Mouse (Mus musculus): ENCODE data around the gene Mrpl57. TPM values are rescaled to one million over a fixed set of nuclear protein-coding genes. Genes with fewer than 3 reads are reported as not detected.
"Not testable (repeated sequence)": the region's sequence is repeated elsewhere in the genome, so short reads cannot be mapped to it uniquely, and the experiment has no call there.

Mrpl57 gene
- polyA plus RNA-seq, 1 experiment from 2014 or later, result 163 TPM

GRCm38 (mm10) chr14:57852961-57853360 is 26.9 kb downstream of the Mrpl57 start:
- no peaks in the 10 kb centered on the region for H3K27me3 ChIP-seq (ENCODE audit: insufficient read depth, low read length)
- DNase-seq (no peak), ATAC-seq (no peak)
- no peak overlapping the region for H3K4me3 ChIP-seq (ENCODE audit: low read depth, low read length)
- H3K36me3 ChIP-seq (replicated peaks; ENCODE audit: insufficient read depth, low read length), result peaks cover 10% of the 10 kb centered on the region; the same call in 1 of the 2 replicates
- no peak overlapping the region for H3K4me2 ChIP-seq (ENCODE audit: low read depth, low read length)
- TF ChIP-seq EP300 (IDR thresholded peaks at IDR 0.05; ENCODE audit: low read depth) (no peak), CTCF (IDR thresholded peaks at IDR 0.05; ENCODE audit: low read depth) (no peak)
- H3K9ac ChIP-seq (replicated peaks), result no peak overlapping the region
- no peaks in the 10 kb centered on the region for H3K9me3 ChIP-seq (ENCODE audit: low read length)
- H3K4me1 ChIP-seq (ENCODE audit: insufficient read depth), result no peaks in the 10 kb centered on the region
- 82% methylated on average over 2 of the region's 2 CpGs for WGBS (ENCODE audit: insufficient replicate concordance)
- no peak overlapping the region for H3K27ac ChIP-seq (ENCODE audit: low read depth)

DNA sequence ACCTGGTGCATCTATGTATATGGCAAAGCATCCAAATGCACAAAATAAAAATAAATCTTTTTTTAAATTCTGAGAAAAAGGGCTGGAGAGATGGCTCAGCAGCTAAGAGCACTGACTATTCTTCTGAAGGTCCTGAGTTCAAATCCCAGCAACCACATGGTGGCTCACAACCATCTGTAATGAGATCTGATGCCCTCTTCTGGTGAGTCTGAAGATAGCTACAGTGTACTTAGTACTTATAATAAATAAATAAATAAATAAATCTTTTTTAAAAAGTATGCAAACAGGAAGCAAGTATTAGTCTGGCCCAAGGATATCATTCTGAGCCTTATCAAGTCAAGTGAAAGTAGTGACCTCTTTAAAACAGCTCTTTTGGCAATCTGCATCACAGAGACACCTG is 30.0 kb downstream of the Mrpl57 start:
- not testable (repeated sequence) for H3K27ac ChIP-seq (ENCODE audit: low read depth); H3K4me3 ChIP-seq (ENCODE audit: low read depth, low read length); H3K9ac ChIP-seq (replicated peaks); H3K9me3 ChIP-seq (ENCODE audit: low read length); ATAC-seq; H3K36me3 ChIP-seq (replicated peaks; ENCODE audit: insufficient read depth, low read length); H3K27me3 ChIP-seq (ENCODE audit: insufficient read depth, low read length); DNase-seq; H3K4me1 ChIP-seq (ENCODE audit: insufficient read depth); H3K4me2 ChIP-seq (ENCODE audit: low read depth, low read length)
- TF ChIP-seq CTCF (IDR thresholded peaks at IDR 0.05; ENCODE audit: low read depth), result peak; percentile 20; the same call in 1 of the 2 replicates

GRCm38 (mm10) chr14:57858601-57859000 is 32.6 kb downstream of the Mrpl57 start:
- Histone ChIP-seq H3K4me2 (ENCODE audit: low read depth, low read length) (no peak overlapping the region), H3K36me3 (replicated peaks; ENCODE audit: insufficient read depth, low read length) (peaks cover 2% of the 10 kb centered on the region), H3K4me3 (ENCODE audit: low read depth, low read length) (no peak overlapping the region), H3K27ac (ENCODE audit: low read depth) (no peak overlapping the region), H3K9ac (replicated peaks) (no peak overlapping the region), H3K4me1 (ENCODE audit: insufficient read depth) (no peaks in the 10 kb centered on the region), H3K27me3 (ENCODE audit: insufficient read depth, low read length) (no peaks in the 10 kb centered on the region), H3K9me3 (ENCODE audit: low read length) (no peaks in the 10 kb centered on the region)
- DNase-seq (no peak), ATAC-seq (no peak)
- 76% methylated on average over 2 of the region's 2 CpGs for WGBS (ENCODE audit: insufficient replicate concordance)
- TF ChIP-seq EP300 (IDR thresholded peaks at IDR 0.05; ENCODE audit: low read depth), result no peak
- no peak for TF ChIP-seq CTCF (IDR thresholded peaks at IDR 0.05; ENCODE audit: low read depth)

GRCm38 (mm10) chr14:57859520-57859919 is 33.5 kb downstream of the Mrpl57 start:
- no peaks in the 10 kb centered on the region for H3K4me1 ChIP-seq (ENCODE audit: insufficient read depth)
- H3K4me2 ChIP-seq (ENCODE audit: low read depth, low read length), result no peak overlapping the region
- no peak overlapping the region for H3K4me3 ChIP-seq (ENCODE audit: low read depth, low read length)
- DNase-seq (no peak), ATAC-seq (no peak)
- no peaks in the 10 kb centered on the region for H3K9me3 ChIP-seq (ENCODE audit: low read length)
- H3K9ac ChIP-seq (replicated peaks), result no peak overlapping the region
- H3K27ac ChIP-seq (ENCODE audit: low read depth), result no peak overlapping the region
- no peaks in the 10 kb centered on the region for H3K27me3 ChIP-seq (ENCODE audit: insufficient read depth, low read length)
- no peak for TF ChIP-seq EP300 (IDR thresholded peaks at IDR 0.05; ENCODE audit: low read depth)
- no peak for TF ChIP-seq CTCF (IDR thresholded peaks at IDR 0.05; ENCODE audit: low read depth)
- peaks cover 5% of the 10 kb centered on the region for H3K36me3 ChIP-seq (replicated peaks; ENCODE audit: insufficient read depth, low read length)

DNA sequence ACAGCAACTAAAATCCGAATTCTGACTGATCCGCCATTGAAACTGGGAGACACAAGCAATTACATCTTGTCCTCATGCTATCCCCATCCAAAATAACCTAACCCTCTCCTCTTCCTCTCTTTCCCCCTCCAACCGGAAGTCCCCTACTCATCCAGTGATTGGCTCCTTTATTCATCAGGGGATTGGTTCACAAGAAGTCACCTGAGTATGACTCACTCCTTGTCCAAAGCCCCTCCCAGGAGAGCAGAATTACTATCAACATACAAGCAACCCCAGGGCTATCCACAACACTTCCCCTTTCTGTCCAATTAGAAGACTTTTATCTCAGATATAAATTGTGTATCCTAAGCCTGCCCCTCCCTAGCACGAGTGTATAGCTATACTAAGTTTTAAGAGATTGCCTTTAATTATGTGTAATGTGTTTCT is 36.0 kb downstream of the Mrpl57 start:
- Histone ChIP-seq H3K27me3 (ENCODE audit: insufficient read depth, low read length) (no peaks in the 10 kb centered on the region), H3K4me1 (ENCODE audit: insufficient read depth) (no peaks in the 10 kb centered on the region), H3K4me2 (ENCODE audit: low read depth, low read length) (no peak overlapping the region), H3K9ac (replicated peaks) (no peak overlapping the region), H3K9me3 (ENCODE audit: low read length) (no peaks in the 10 kb centered on the region), H3K36me3 (replicated peaks; ENCODE audit: insufficient read depth, low read length) (peaks cover 6% of the 10 kb centered on the region; the same call in 1 of the 2 replicates), H3K4me3 (ENCODE audit: low read depth, low read length) (no peak overlapping the region), H3K27ac (ENCODE audit: low read depth) (no peak overlapping the region)
- WGBS (ENCODE audit: insufficient replicate concordance), result 70% methylated on average over 4 of the region's 4 CpGs
- ATAC-seq (peak; percentile 77), DNase-seq (no peak)
- TF ChIP-seq EP300 (IDR thresholded peaks at IDR 0.05; ENCODE audit: low read depth) (no peak), CTCF (IDR thresholded peaks at IDR 0.05; ENCODE audit: low read depth) (no peak)

DNA sequence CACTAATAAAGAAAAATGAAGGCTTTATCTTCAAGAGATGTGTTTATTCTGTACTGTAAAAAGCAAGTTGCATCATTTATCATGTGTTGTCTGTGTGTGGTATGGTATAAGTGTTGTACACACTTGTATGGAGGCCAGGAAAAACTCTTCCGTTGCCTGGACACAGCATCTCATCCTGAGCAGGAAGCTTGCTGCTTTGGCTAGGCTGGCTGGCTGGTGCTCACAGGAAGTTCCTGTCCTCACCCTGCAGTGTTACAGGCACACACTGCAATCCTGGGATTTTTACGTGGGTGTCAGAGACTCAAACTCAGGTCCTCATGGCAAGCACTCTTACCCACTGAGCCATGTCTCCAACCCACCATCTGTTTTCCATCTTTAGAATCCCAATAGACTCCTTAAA is 37.1 kb downstream of the Mrpl57 start:
- Histone ChIP-seq H3K4me2 (ENCODE audit: low read depth, low read length) (no peak overlapping the region), H3K4me1 (ENCODE audit: insufficient read depth) (no peaks in the 10 kb centered on the region), H3K27ac (ENCODE audit: low read depth) (no peak overlapping the region), H3K9ac (replicated peaks) (no peak overlapping the region), H3K4me3 (ENCODE audit: low read depth, low read length) (no peak overlapping the region), H3K36me3 (replicated peaks; ENCODE audit: insufficient read depth, low read length) (peaks cover 6% of the 10 kb centered on the region; the same call in 1 of the 2 replicates), H3K27me3 (ENCODE audit: insufficient read depth, low read length) (no peaks in the 10 kb centered on the region), H3K9me3 (ENCODE audit: low read length) (no peaks in the 10 kb centered on the region)
- ATAC-seq (no peak), DNase-seq (no peak)
- WGBS (ENCODE audit: insufficient replicate concordance), result 63% methylated on average over 2 of the region's 2 CpGs
- TF ChIP-seq EP300 (IDR thresholded peaks at IDR 0.05; ENCODE audit: low read depth) (no peak), CTCF (IDR thresholded peaks at IDR 0.05; ENCODE audit: low read depth) (no peak)

DNA sequence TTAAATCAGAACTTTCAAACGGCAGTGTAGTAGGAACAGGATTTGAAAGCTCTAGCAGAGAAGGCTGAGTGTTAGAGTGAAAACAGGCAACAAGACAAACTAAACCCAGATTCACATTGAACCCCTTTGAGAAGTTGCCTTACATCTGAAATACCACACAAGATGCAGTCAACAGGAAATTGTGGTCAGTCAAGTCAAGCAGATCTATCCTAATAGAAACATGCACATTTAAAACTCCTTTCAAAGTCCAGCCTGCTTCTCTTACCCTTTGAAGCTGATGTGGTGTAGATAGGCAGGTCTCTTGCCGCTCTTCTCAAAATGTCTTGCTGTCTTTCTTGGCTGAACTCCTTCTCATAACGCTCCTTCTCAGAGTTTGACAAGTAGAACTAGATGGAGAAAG is 39.2 kb downstream of the Mrpl57 start:
- H3K27ac ChIP-seq (ENCODE audit: low read depth), result no peak overlapping the region
- no peaks in the 10 kb centered on the region for H3K4me1 ChIP-seq (ENCODE audit: insufficient read depth)
- H3K27me3 ChIP-seq (ENCODE audit: insufficient read depth, low read length), result no peaks in the 10 kb centered on the region

More for the DNA sequence above, 39.2 kb downstream of the Mrpl57 start:
- Histone ChIP-seq H3K9me3 (ENCODE audit: low read length) (no peaks in the 10 kb centered on the region), H3K36me3 (replicated peaks; ENCODE audit: insufficient read depth, low read length) (peaks cover 10% of the 10 kb centered on the region; the same call in 1 of the 2 replicates), H3K4me3 (ENCODE audit: low read depth, low read length) (no peak overlapping the region), H3K9ac (replicated peaks) (no peak overlapping the region), H3K4me2 (ENCODE audit: low read depth, low read length) (no peak overlapping the region)
- ATAC-seq (no peak), DNase-seq (no peak)
- TF ChIP-seq CTCF (IDR thresholded peaks at IDR 0.05; ENCODE audit: low read depth) (no peak), EP300 (IDR thresholded peaks at IDR 0.05; ENCODE audit: low read depth) (no peak)
- 68% methylated on average over 3 of the region's 3 CpGs for WGBS (ENCODE audit: insufficient replicate concordance)

Data from liver, postnatal 0 days (tissue).